Mouse (Mus musculus): ENCODE data around the gene Rad9a. TPM values are rescaled to one million over a fixed set of nuclear protein-coding genes. Genes with fewer than 3 reads are reported as not detected.

Rad9a gene
- polyA plus RNA-seq, 1 experiment from 2014 or later: 11.3 TPM

DNA sequence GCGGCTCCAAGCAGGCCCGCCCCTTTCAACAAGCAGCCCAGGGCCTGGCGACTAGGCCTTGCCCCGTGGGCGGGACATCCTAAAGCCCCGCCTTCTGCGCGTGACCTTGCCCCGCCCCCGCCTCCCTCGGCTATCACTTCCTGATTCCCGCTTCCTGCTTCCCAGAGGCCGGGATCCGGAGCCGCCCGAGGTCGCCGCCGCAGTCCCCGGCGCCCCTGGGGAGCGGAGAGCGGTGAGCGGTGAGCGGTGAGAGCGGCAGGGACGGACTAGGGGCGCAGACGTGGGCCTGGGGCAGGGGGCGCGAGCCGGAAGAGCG, 53.0 kb downstream of the Rad9a start, which contains the start of gene Coro1b:
Gene Coro1b (plus strand): TSS at position 129 of the 316 bp plus-strand sequence.
- H3K27ac ChIP-seq (replicated peaks): peak within 1 kb of the TSS; percentile 89
- no peaks in the 10 kb centered on the region for H3K27me3 ChIP-seq (ENCODE audit: control insufficient read depth, insufficient read depth, low read length)
- ATAC-seq (ENCODE audit: low FRiP score, low TSS enrichment) (peak; percentile 93), DNase-seq (ENCODE audit: low spot score) (peak; percentile 99)
- no peaks in the 10 kb centered on the region for H3K9me3 ChIP-seq (ENCODE audit: control insufficient read depth, low read length)
- H3K4me2 ChIP-seq (replicated peaks; ENCODE audit: low read depth): peak within 1 kb of the TSS; percentile 69
- peaks cover 9% of the 10 kb centered on the region; the same call in 1 of the 2 replicates for H3K36me3 ChIP-seq (ENCODE audit: control insufficient read depth, insufficient read depth, low read length)
- H3K4me1 ChIP-seq (replicated peaks; ENCODE audit: control insufficient read depth, insufficient read depth): no peaks in the 10 kb centered on the region
- peak within 1 kb of the TSS; percentile 91 for H3K4me3 ChIP-seq (ENCODE audit: low read depth, low read length)
- under 1% methylated on average over 24 of the region's 33 CpGs for WGBS
- peak within 1 kb of the TSS; percentile 95 for H3K9ac ChIP-seq (ENCODE audit: low read length)
- peak; percentile 72 for TF ChIP-seq EP300 (optimal IDR thresholded peaks at IDR 0.05)
- no peak for TF ChIP-seq CTCF (IDR thresholded peaks at IDR 0.05; ENCODE audit: low read depth)

DNA sequence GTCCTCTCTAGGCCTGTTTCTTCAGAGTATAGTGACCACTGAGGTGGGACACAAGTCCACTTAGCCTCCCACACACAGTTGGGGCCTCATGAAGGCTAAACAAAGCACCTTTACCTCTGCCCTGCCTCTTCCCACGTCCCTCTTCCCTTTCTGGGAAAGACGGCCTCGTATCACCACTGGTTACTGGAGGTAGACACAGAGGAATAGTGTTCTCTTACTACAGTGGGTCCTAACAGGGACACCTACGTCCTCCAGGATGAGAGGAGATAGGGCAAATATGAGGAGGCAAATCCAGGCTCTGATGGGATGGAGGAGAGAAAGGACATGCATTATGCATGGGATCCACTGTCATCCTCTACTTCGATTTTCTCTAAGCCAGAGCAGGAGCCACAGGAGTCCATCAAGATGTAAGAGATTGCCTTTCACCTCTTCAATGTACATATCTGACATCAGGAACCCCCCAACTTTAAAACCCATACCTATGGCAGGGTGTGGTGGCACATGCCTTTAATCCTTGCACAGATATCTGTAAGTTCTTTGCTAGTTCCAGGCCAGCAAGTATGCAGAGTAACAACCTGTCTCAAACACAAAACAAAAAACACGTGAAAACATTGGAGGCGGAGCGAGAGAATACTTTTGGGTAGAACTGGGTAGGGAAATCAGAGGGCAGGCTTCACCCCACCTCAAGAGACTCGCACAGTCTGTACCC, 53.5 kb downstream of the Rad9a start:
- ATAC-seq (ENCODE audit: low FRiP score, low TSS enrichment): no peak; the same call in 1 of the 2 replicates
- H3K4me1 ChIP-seq (replicated peaks; ENCODE audit: control insufficient read depth, insufficient read depth): no peaks in the 10 kb centered on the region
- no peak for TF ChIP-seq EP300 (optimal IDR thresholded peaks at IDR 0.05)
- no peak for TF ChIP-seq CTCF (IDR thresholded peaks at IDR 0.05; ENCODE audit: low read depth)

DNA sequence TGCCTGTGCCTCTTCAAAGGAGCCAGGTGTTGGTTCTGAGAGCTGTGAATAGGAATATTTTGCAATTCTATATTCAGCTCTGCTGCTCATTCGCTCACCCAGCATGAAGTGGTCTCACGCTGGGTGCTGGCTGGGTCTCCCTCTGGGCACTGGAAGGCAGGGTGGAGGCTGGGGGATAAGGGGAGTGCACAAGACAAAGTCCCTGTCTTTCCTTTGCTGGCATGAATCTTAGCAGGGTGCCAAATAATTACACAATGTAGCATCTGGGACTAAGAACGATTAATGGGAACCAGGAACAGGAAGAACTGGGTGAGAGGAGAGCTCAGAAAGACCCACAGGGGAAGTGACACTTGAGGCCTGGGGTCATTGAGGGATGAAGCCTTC, 54.4 kb downstream of the Rad9a start:
- Histone ChIP-seq H3K9me3 (ENCODE audit: control insufficient read depth, low read length) (no peaks in the 10 kb centered on the region), H3K9ac (ENCODE audit: low read length) (no peak overlapping the region), H3K27ac (replicated peaks) (no peak overlapping the region), H3K4me2 (replicated peaks; ENCODE audit: low read depth) (no peak overlapping the region), H3K27me3 (ENCODE audit: control insufficient read depth, insufficient read depth, low read length) (no peaks in the 10 kb centered on the region), H3K36me3 (ENCODE audit: control insufficient read depth, insufficient read depth, low read length) (peaks cover 5% of the 10 kb centered on the region; the same call in 1 of the 2 replicates), H3K4me3 (ENCODE audit: low read depth, low read length) (no peak overlapping the region), H3K4me1 (replicated peaks; ENCODE audit: control insufficient read depth, insufficient read depth) (no peaks in the 10 kb centered on the region)
- no peak for TF ChIP-seq CTCF (IDR thresholded peaks at IDR 0.05; ENCODE audit: low read depth)
- TF ChIP-seq EP300 (optimal IDR thresholded peaks at IDR 0.05): no peak
- no peak for ATAC-seq (ENCODE audit: low FRiP score, low TSS enrichment)
- DNase-seq (ENCODE audit: low spot score): no peak
- 67% methylated on average over 3 of the region's 3 CpGs for WGBS

More for the DNA sequence above, 53.5 kb downstream of the Rad9a start:
- Histone ChIP-seq H3K36me3 (ENCODE audit: control insufficient read depth, insufficient read depth, low read length) (peaks cover 5% of the 10 kb centered on the region; the same call in 1 of the 2 replicates), H3K9ac (ENCODE audit: low read length) (peak overlapping the region; percentile 56), H3K27ac (replicated peaks) (peak overlapping the region; percentile 58; the same call in 1 of the 2 replicates), H3K4me2 (replicated peaks; ENCODE audit: low read depth) (peak overlapping the region; percentile 69), H3K27me3 (ENCODE audit: control insufficient read depth, insufficient read depth, low read length) (no peaks in the 10 kb centered on the region), H3K4me3 (ENCODE audit: low read depth, low read length) (peak overlapping the region; percentile 91), H3K9me3 (ENCODE audit: control insufficient read depth, low read length) (no peaks in the 10 kb centered on the region)
- 39% methylated on average over 9 of the region's 9 CpGs for WGBS
- no peak for DNase-seq (ENCODE audit: low spot score)

- no peak overlapping the region for H3K4me3 ChIP-seq (ENCODE audit: low read depth, low read length)
Observed at GRCm38 (mm10) chr19:4146366-4147021, 55.0 kb downstream of the Rad9a start.

DNA sequence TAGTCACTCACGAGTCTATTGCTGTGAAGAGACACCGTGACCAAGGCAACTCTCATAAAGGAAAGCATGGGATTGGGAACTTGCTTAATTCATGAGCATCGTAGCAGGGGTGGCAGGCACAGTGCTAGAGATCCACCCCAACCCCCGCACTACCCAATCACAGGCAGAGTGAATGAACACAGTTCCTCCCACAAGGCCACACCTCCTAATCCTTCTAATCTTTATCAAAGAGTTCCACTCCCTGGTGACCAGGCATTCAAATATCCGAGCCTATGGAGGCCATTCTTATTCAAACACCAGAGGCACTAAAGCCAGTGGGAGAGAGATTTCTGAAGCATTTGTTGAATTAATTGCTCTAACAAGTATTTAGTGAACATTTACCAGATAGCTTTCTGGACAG, 55.5 kb downstream of the Rad9a start:
- no peak for DNase-seq (ENCODE audit: low spot score)
- no peak overlapping the region for H3K27ac ChIP-seq (replicated peaks)
- H3K4me2 ChIP-seq (replicated peaks; ENCODE audit: low read depth): no peak overlapping the region
- WGBS: 88% methylated on average over 5 of the region's 5 CpGs
- no peak for ATAC-seq (ENCODE audit: low FRiP score, low TSS enrichment)
- TF ChIP-seq CTCF (IDR thresholded peaks at IDR 0.05; ENCODE audit: low read depth): no peak
- TF ChIP-seq EP300 (optimal IDR thresholded peaks at IDR 0.05): no peak
- H3K36me3 ChIP-seq (ENCODE audit: control insufficient read depth, insufficient read depth, low read length): peaks cover 5% of the 10 kb centered on the region; the same call in 1 of the 2 replicates
- H3K9me3 ChIP-seq (ENCODE audit: control insufficient read depth, low read length): no peaks in the 10 kb centered on the region
- H3K4me3 ChIP-seq (ENCODE audit: low read depth, low read length): no peak overlapping the region
- H3K27me3 ChIP-seq (ENCODE audit: control insufficient read depth, insufficient read depth, low read length): no peaks in the 10 kb centered on the region
- no peaks in the 10 kb centered on the region for H3K4me1 ChIP-seq (replicated peaks; ENCODE audit: control insufficient read depth, insufficient read depth)
- H3K9ac ChIP-seq (ENCODE audit: low read length): no peak overlapping the region

More at GRCm38 (mm10) chr19:4146366-4147021, 55.0 kb downstream of the Rad9a start:
- Histone ChIP-seq H3K27me3 (ENCODE audit: control insufficient read depth, insufficient read depth, low read length) (no peaks in the 10 kb centered on the region), H3K27ac (replicated peaks) (no peak overlapping the region), H3K9ac (ENCODE audit: low read length) (no peak overlapping the region), H3K4me2 (replicated peaks; ENCODE audit: low read depth) (no peak overlapping the region), H3K36me3 (ENCODE audit: control insufficient read depth, insufficient read depth, low read length) (peaks cover 5% of the 10 kb centered on the region; the same call in 1 of the 2 replicates), H3K4me1 (replicated peaks; ENCODE audit: control insufficient read depth, insufficient read depth) (no peaks in the 10 kb centered on the region), H3K9me3 (ENCODE audit: control insufficient read depth, low read length) (no peaks in the 10 kb centered on the region)
- TF ChIP-seq CTCF (IDR thresholded peaks at IDR 0.05; ENCODE audit: low read depth) (no peak), EP300 (optimal IDR thresholded peaks at IDR 0.05) (no peak)
- DNase-seq (ENCODE audit: low spot score) (no peak), ATAC-seq (ENCODE audit: low FRiP score, low TSS enrichment) (no peak)
- 72% methylated on average over 12 of the region's 12 CpGs for WGBS

Small RNA genes lying within 50 kb of the gene (microRNA-seq; reads per million reads assigned to microRNA genes)
- gene Gm26115: not detected

Other genes with a start within 250 kb of the Rad9a start
- gene Aldh3b3, start 243.0 kb downstream of the Rad9a start, polyA plus RNA-seq (2015; fragmentation: Nextera tagmentation; extraction: Ambion mirVana): 1.1 TPM in 2 replicates
- gene Aldh3b2, start 229.3 kb downstream of the Rad9a start, polyA plus RNA-seq (2015; fragmentation: Nextera tagmentation; extraction: Ambion mirVana): 75.8 and 84.1 TPM in 2 replicates
- gene Acy3, start 215.1 kb downstream of the Rad9a start, polyA plus RNA-seq (2015; fragmentation: Nextera tagmentation; extraction: Ambion mirVana): 9.9 TPM in 2 replicates
- 0.05 TPM in 1 of 2 replicates, not detected in the other for gene Tbx10, start 208.9 kb downstream of the Rad9a start, polyA plus RNA-seq (2015; fragmentation: Nextera tagmentation; extraction: Ambion mirVana)
- 39.3 and 40.7 TPM in 2 replicates for gene Nudt8, start 201.1 kb downstream of the Rad9a start, polyA plus RNA-seq (2015; fragmentation: Nextera tagmentation; extraction: Ambion mirVana)
- gene Gm49405, start 201.0 kb downstream of the Rad9a start, polyA plus RNA-seq (2015; fragmentation: Nextera tagmentation; extraction: Ambion mirVana): 1.1 and 1.3 TPM in 2 replicates
- gene Doc2g, start 198.3 kb downstream of the Rad9a start, polyA plus RNA-seq (2015; fragmentation: Nextera tagmentation; extraction: Ambion mirVana): 1.2 and 1.7 TPM in 2 replicates
- gene Ndufv1, start 188.9 kb downstream of the Rad9a start, polyA plus RNA-seq (2015; fragmentation: Nextera tagmentation; extraction: Ambion mirVana): 213 and 216 TPM in 2 replicates
- gene Gstp1, start 163.7 kb downstream of the Rad9a start, polyA plus RNA-seq (2015; fragmentation: Nextera tagmentation; extraction: Ambion mirVana): 1,012 and 1,081 TPM in 2 replicates
- 85.2 and 93.1 TPM in 2 replicates for gene Gstp2, start 155.6 kb downstream of the Rad9a start, polyA plus RNA-seq (2015; fragmentation: Nextera tagmentation; extraction: Ambion mirVana)
- 7.1 and 9.7 TPM in 2 replicates for gene Gstp3, start 142.1 kb downstream of the Rad9a start, polyA plus RNA-seq (2015; fragmentation: Nextera tagmentation; extraction: Ambion mirVana)
- not detected in 2 replicates for gene Cabp2, start 120.1 kb downstream of the Rad9a start, polyA plus RNA-seq (2015; fragmentation: Nextera tagmentation; extraction: Ambion mirVana)
- 129 and 134 TPM in 2 replicates for gene Cdk2ap2, start 104.5 kb downstream of the Rad9a start, polyA plus RNA-seq (2015; fragmentation: Nextera tagmentation; extraction: Ambion mirVana)
- 8.3 and 11.2 TPM in 2 replicates for gene Pitpnm1, start 101.7 kb downstream of the Rad9a start, polyA plus RNA-seq (2015; fragmentation: Nextera tagmentation; extraction: Ambion mirVana)
- 47.0 and 48.0 TPM in 2 replicates for gene Aip, start 75.8 kb downstream of the Rad9a start, polyA plus RNA-seq (2015; fragmentation: Nextera tagmentation; extraction: Ambion mirVana)
- 0.02 TPM in 1 of 2 replicates, not detected in the other for gene Gpr152, start 61.9 kb downstream of the Rad9a start, polyA plus RNA-seq (2015; fragmentation: Nextera tagmentation; extraction: Ambion mirVana)
- gene Cabp4, start 57.6 kb downstream of the Rad9a start, polyA plus RNA-seq (2015; fragmentation: Nextera tagmentation; extraction: Ambion mirVana): 0.05 TPM in 1 of 2 replicates, not detected in the other
- gene Coro1b, start 53.0 kb downstream of the Rad9a start, polyA plus RNA-seq (2015; fragmentation: Nextera tagmentation; extraction: Ambion mirVana): 127 and 133 TPM in 2 replicates
- gene Ptprcap, start 48.1 kb downstream of the Rad9a start, polyA plus RNA-seq (2015; fragmentation: Nextera tagmentation; extraction: Ambion mirVana): 1.1 and 1.3 TPM in 2 replicates
- 41.1 and 49.3 TPM in 2 replicates for gene Rps6kb2, start 38.3 kb downstream of the Rad9a start, polyA plus RNA-seq (2015; fragmentation: Nextera tagmentation; extraction: Ambion mirVana)
- 1.5 TPM in 2 replicates for gene Carns1, start 26.2 kb downstream of the Rad9a start, polyA plus RNA-seq (2015; fragmentation: Nextera tagmentation; extraction: Ambion mirVana)
- 2.3 and 2.9 TPM in 2 replicates for gene Tbc1d10c, start 10.4 kb downstream of the Rad9a start, polyA plus RNA-seq (2015; fragmentation: Nextera tagmentation; extraction: Ambion mirVana)
- 497 and 506 TPM in 2 replicates for gene Ppp1ca, start 9.6 kb downstream of the Rad9a start, polyA plus RNA-seq (2015; fragmentation: Nextera tagmentation; extraction: Ambion mirVana)
- gene Clcf1, start 12.6 kb upstream of the Rad9a start, polyA plus RNA-seq (2015; fragmentation: Nextera tagmentation; extraction: Ambion mirVana): 3.2 and 3.6 TPM in 2 replicates
- not detected in 2 replicates for gene AC109138.7, start 12.7 kb upstream of the Rad9a start, polyA plus RNA-seq (2015; fragmentation: Nextera tagmentation; extraction: Ambion mirVana)
- gene Pold4, start 30.2 kb upstream of the Rad9a start, polyA plus RNA-seq (2015; fragmentation: Nextera tagmentation; extraction: Ambion mirVana): 42.8 and 45.0 TPM in 2 replicates
- gene Ssh3, start 67.5 kb upstream of the Rad9a start, polyA plus RNA-seq (2015; fragmentation: Nextera tagmentation; extraction: Ambion mirVana): 36.9 and 41.0 TPM in 2 replicates
- gene Ankrd13d, start 81.5 kb upstream of the Rad9a start, polyA plus RNA-seq (2015; fragmentation: Nextera tagmentation; extraction: Ambion mirVana): 5.0 and 5.2 TPM in 2 replicates
- gene Grk2, start 104.6 kb upstream of the Rad9a start, polyA plus RNA-seq (2015; fragmentation: Nextera tagmentation; extraction: Ambion mirVana): 19.3 and 25.5 TPM in 2 replicates
- gene Kdm2a, start 196.6 kb upstream of the Rad9a start, polyA plus RNA-seq (2015; fragmentation: Nextera tagmentation; extraction: Ambion mirVana): 12.9 and 15.0 TPM in 2 replicates
- gene Rhod, start 237.8 kb upstream of the Rad9a start, polyA plus RNA-seq (2015; fragmentation: Nextera tagmentation; extraction: Ambion mirVana): 45.5 and 48.0 TPM in 2 replicates

Measured in stomach, postnatal 0 days (tissue).